Mouse (Mus musculus) liver (tissue): ENCODE results near the gene Arxes2.
"Not testable (repeated sequence)": the region's sequence is repeated elsewhere in the genome, so short reads cannot be mapped to it uniquely, and the experiment has no call there.

Experiments
- DNase-seq: peaks from one replicate; pipeline ENCODE4 v3.0.0-alpha.2; 2020; ENCODE audit warnings: mixed read lengths

Gene Arxes2

DNA sequence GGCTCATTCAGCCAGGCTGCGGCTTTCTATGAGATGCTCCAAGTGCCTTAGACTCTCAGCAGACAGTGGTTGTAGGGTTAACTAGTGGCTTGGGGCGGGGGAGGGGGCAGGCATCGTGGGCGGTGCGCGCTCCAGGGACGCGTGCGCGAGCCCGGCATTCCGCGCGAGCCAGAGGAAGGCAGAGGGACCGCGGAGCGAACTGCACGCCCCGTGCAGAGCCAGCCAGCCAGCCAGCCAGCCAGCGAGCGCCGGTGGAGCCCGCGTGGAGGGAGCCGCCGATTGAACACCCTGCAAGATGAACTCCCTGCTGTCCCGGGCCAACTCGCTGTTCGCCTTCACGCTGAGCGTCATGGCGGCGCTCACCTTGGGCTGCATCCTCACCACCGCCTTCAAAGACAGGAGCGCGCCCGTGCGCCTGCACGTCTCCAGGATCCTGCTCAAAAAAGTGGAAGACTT, at the start of gene Arxes2:
Arxes2 (plus strand) TSS at position 161 of the 456 bp plus-strand sequence.
- not testable (repeated sequence) for DNase-seq

DNA sequence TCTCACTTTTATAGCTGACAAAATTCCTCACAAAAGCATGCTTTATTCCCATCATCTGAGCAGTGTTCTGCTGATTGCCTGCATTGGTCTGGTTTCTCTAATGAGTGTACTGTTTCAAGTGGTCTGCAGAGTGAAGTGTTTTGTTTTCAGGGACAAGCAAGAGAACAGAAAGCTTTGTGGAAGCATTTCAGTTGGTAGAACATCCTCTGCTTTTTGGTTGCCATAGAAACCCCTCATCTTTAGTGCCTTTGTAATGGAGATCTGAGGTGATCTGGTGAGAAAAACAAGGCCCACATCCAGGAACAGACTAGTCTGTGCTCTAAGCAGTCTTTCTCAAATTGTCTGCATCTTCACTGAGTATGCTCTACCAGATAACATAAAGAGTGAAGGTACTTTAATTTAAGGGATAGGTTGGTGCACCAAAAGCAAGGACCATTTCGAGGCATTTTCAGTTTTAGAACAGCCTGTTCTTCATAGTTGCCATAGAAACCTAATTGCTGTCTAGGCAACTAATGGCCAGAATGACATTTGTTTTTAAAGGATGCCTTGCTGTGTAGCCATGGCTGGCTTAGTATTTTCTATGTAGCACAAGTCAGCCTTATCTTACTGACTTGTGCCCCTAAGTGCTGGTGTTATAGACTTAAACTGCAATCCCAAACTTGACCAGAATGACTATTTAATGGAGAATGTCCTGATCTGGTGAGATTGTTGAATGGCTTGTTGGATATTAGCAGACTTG, 44.8 kb upstream of the Arxes2 start:
- no peak for DNase-seq

DNA sequence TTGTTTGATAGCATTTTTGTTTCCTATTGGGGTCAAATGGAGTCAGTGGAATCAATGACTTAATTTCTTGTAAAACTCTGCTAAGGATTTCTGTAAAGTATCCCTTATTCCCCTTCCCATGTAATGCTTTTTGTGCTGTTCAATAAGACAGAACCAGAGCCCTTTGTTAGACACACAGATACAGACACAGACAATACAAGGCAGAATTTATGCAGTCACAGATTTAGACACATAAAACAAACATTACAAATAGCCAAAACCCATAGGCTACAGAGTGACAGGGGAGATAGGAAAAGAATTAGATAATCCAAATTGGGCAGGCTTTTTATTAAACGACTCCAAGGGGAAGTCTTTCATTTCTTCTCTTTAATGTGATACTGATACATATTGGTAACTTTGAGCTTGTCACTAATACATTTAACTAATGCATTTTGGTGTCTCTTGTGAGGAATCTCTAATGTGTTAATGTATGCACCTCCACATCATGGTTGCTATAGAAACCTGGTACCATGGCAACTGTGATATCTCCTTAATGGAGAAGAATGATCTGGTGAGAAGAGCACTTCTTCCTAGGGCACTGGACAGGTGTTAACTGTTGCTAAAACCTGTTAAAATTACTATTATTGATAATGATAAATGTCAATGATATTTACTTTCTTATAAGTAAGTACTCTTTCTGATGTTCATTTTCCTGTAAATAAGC, 36.5 kb upstream of the Arxes2 start:
- DNase-seq = no peak

DNA sequence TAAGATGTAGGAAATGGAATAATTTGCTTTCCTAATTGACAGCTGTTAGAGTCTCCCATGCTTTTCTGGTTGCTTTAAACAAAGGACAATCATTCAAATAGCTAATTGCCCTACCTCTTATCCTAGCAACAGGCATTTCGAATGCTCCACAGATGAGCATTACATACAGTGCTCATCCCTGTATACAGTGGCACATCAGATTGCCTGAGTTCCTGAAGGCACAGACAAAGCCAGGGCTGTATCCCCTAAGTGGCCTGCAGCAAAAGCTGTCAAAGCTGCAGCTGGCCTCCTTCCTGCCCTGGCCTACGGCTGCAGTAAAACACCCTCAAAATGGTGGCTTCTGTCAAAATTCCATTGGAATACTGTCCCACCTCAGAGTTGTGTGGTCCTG, 35.9 kb upstream of the Arxes2 start:
- DNase-seq = no peak

DNA sequence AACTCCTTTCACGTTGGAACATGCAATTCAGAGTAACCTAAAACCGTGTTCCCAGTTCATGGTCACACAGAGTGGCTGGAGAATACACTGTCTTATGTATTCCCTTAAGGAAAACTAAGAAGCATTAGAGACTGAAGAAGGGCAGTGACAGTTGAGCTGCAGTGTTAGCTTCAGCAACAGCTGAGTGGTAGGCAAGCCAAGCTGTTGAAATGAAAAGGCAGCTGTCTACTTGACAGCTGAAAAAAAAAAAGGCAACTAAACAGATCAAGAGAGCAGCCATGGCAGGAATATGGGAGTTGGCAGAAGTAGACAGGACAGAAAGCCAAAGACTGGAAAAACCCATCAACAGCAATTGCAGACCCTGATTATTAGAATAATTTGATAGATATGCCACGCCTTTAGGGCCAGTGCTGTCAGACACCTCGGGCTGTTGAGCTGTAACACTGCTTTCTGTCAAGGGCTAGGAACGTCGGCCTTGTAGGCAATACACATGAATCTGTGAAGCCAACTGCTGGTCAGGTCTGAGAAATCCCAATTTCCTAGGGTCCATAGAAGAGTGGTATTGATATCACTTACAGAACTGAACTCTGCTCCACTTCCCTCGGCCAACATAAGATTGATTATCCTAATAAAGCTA, 34.9 kb upstream of the Arxes2 start:
- DNase-seq = no peak

DNA sequence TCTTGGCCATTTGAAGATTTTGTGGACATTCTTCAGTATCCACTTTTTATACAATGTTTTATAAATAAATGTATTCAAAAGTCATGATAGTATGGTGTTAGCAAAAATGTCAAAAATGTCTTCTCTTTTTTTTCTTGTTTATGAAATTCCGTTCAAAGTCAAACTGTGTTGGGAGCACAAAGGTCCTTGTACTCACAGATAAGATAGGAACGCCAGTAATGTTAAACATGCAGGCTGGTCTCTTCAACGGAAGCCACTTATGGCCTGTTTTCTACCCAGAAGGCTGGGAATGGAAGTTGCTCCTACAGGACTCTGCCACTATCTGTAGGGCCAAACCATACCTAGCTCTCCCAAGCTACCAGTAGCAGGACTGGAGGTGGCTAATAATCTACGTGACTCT, 34.1 kb upstream of the Arxes2 start:
- DNase-seq = no peak

DNA sequence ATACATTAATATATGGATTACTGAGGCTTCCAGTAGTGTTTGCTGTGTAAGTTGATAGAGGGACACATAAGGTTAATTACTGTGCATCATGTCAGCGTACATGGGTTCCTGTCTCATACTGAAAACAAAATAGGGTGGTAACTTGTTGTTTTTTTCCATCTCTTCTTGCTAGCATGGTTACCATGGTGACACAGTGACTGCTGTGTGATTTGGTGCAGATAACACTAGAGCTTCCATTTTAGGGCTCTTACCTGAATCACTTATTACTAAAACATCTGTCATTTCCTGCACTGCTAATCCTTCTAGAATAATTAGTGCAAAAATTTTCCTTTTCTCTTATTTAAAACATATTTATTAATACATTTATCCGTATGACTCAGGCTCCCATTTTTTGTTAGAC, 31.3 kb upstream of the Arxes2 start:
- DNase-seq = no peak

DNA sequence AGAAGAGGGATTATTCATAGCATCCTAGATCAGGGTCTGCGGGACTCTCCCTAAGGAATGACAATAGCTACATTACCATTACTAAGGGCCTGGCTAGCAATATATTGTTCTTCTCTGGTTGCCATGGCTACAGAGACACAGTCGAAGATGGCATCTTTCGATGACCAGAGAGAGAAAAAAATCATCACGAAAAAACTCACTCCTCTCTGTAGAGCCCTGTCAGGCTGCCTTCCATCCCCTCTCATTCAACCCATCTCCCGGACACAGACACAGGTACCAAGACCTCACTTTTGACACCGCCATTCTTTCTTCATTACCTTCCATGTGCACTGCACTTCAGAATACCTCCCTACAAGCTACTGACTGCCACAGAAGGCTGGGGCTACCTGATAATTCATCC, 30.5 kb upstream of the Arxes2 start:
- no peak for DNase-seq

DNA sequence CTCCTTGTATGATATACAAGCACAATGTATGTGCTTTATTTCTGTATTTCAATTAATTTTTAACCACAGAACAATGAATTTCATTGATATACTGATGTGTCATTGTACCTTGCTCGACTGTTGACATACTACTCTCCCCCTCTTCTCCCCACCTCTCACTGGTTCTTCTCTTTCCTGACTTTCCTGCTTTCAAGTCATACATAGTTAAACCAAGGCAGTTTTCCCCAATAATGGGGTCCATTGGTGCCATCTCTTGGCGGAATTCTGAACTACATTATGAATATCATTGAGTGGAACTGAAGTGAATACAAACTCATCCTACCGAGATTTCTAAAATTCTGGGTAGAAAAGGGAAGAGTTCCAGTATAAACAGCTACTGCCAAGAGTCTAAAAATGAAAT, 30.0 kb upstream of the Arxes2 start:
- no peak for DNase-seq

DNA sequence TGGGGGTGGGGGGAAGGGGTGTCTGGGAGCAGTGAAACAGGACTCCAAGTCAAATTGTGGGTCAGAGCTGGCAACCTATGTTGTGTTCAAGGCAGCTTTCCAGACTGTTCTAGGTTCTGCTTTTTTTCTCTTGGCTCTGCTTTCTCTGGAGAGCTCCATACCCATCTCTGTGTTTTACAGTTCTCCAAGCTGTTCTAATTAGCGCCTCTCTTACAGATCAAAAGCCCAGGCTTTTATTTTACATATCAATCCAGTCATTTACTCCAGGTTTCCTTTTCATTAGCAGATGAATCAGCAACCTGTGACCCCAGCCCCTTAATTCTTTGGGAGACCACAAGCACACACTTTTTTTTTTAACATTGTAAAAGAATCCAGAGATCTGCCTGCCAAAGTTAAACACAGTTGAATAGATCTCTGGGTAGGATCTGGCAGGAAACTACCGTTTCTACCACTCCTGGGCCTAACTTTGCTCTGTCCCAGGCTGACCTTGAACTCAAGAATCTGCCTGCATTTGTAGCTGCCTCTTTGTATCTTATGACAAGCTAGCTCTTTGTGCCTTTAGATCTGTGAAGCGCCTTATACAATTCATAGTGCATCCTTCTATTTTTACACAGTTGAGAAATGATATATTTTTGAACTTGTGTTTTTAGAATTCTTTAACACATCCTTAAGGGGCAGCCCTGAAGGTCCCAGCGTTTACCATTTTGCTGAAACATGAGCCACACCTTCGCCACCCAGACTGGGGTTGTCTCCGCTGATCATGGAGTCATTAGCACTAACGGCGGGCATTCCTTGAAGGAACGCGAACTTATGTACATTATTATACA, 19.8 kb upstream of the Arxes2 start:
- DNase-seq = no peak

DNA sequence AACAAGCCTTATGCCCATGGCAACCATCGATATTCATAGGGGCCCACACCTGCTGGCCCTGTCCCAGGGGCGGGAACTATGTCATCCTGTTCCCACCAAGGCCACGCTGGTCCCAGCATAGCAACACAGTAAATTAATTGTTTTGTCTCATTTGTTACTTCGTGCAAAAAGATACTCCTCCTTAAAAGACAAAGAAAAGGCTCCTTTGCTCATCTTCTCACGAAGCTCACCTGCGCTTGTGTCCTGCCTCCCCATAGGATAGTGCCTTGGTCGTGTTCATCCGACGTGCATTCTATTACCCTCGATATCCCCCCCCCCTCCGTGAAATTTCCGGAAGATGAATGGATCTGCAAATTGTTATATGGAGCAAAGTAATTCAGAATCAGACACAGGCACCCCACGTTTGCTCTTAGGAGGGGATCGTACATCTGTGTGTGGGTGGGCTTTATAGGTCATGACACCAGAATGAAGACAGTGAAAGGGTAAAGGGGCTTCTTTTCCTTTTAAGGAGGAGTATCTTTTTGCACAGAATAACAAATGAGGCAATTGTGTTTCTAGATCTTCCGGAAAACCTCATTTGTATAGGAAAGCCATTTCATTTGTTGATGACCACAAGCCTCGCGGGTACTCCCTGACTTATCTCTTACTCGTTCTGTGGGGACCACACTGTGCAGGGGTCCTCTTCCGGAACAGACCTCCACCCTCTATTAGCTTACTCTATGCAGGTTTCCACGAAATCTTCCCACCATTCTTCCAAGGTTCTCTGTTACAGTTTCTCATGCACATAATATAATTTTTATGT, 19.0 kb upstream of the Arxes2 start:
- no peak for DNase-seq

DNA sequence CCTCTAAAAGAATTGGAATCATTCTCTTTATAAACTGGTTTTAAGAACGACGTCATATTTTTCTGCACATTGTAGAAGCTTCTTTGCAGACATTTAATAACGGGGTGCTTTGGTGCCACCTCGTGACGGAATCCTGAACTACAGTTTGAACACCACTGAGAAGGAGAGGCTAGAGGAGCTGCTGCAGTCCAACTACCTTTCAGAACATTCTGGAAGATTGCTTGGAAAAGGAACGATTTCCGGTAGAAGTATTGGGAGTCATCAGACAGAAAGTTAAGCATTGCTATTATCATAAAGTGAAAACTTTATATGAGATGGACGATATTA, 18.4 kb upstream of the Arxes2 start:
- DNase-seq = peak; percentile 57

DNA sequence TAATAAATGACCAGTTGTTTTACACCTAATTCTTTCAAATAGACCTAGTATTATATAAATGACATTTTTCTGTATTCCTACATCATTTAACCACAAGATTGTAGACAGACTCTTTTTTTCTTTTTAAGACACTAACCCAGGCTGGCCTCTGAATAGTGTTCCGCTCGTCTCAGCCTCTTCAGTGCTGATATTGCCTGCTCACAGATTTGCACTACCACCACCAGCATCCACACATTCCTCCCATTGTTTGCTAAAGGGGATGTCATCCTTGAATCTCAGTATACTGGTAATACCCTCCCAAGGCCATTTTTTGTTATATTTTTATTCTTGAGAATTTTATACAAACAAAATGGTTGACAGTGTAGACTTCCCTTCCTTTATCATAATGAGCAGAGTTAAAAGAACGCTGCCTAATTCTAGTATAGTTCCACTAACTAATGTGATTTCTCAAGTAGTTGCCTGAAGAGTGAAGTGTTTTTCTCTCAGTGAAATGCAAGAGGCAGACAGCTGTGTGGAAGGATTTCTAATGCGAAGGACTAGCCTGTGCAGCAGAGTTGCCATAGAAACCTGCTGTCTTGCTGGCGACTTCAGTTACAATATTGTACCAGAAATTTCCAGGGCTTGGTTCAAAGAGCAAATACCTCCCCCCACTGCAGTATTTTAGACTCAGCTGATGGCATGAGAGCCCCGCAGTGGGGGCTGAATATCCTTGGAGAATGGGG, 8.9 kb upstream of the Arxes2 start:
- no peak for DNase-seq

DNA sequence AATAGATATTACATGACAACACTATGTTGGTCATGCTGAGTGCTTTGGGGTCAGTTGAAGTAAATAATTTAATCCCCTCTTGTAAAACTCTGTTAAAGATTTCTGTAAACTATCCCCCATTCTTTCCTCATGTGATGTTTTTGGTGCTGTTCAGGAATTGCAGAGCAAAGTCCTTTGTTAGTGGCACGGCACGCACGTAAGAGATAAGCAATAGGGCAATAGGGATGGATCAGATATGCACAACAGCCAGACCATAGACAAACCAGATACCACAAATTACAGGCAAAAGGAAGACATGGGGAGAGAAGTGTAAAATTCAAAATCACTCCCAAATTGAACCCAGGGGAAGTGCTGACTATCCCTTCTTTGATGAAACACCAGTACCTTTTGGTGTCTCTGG, 7.4 kb upstream of the Arxes2 start:
- no peak for DNase-seq

DNA sequence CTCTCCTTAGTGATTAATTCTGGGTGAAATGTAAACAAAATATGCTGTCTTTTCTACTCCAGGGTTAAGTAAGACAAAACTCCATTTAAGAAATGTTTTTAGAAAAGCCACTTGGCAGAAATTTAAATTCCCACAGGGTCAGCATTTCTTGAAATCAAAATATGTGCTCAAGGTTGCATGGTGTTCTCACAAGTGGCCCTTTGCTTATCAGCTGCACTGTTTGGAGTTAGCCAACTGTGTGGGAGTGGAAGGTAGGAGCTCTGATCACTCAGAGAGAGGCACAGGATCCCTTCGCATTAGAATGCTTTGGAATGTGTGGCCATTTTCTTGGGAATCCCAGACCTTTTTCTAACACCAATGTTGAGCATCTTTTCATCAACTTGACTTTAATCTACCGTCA, 3.0 kb upstream of the Arxes2 start:
- DNase-seq = no peak

DNA sequence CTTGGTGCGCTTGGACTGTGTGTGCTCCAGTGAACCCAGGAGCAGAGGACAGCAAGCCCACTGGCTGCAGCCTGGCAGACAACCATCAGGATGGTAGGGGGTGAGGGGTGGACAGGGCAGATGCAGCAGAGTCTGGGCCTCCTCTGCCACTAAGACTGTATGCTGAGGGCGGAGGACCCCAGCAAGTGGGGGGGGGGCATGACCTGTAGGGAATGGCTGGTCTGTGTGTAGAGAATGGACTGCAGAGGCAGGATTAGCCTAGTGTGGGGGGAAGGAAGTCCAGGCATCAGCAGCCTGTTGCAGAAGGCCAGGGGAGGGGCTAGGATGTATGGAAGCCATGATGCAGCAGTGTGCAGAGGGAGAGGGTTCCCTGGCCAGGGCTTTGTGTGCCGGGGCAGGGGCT, 431 bp upstream of the Arxes2 start:
- DNase-seq = not testable (repeated sequence)

DNA sequence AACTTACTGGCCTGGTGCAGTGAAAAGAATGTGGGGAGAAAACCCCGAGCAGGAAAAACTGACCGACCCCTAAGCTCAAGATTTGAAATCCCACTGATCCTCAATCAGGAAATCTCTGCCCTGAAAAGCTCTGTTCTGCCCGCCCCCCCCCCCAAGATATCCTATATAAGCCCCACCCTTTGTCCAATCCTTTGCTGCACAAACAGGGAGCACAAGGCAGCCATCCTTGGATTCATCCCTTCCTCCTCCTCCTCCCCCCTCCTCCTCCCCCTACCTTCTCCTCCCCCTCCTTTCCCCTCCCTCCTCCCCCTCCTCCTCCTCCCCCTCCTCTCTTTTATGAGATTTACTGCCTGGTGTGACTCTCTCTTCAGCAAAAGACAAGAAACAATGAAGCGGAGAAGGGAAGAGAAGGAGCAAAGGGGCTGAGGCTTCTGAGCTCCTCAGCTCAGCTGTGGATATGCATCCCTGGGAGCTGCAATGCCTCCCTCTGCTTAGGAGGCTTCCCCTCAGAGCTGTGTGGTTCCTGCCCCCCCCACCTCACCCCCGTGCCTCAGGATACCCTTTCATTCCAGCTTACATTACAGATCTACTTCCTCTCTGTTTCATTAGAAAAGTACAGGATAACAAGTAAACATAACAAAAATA, 13.7 kb downstream of the Arxes2 start:
- DNase-seq = no peak

DNA sequence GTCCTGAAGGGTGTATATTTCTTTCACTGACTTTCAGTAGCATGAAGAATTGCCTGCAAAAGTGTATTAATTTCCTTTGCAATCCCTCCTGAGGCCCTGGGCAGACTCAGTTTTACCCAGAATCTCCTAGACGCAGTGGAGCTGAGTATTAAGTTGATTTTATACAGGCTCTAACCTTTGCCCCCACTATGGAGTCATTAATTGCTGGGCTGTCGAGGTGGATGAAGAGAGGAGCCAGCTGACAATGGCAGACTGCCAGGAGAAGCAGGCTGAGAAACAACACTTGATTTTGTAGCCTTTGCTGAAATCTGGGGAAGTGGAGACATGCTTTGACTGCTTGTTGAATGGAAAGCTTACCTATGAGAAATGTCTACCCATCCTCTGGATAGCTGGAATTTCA, 20.8 kb downstream of the Arxes2 start:
- peak; percentile 6 for DNase-seq

DNA sequence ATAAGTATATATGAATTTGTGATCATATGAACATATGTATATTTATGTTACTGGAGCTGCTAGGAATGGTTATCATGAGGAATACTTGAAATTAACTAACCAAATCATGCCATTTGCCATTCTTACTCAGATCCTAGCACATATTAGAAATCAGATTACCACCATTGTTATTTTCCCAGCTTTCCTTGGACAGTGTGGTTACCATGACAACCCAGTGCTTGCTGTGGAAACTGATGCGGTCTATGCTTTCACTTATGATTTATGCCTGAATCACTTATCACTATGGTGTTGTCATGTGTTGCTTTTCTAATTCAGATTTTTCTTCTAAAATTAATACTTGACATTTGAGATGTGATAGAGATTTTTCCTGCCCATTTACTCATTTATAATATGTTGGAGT, 36.7 kb downstream of the Arxes2 start:
- DNase-seq = no peak

DNA sequence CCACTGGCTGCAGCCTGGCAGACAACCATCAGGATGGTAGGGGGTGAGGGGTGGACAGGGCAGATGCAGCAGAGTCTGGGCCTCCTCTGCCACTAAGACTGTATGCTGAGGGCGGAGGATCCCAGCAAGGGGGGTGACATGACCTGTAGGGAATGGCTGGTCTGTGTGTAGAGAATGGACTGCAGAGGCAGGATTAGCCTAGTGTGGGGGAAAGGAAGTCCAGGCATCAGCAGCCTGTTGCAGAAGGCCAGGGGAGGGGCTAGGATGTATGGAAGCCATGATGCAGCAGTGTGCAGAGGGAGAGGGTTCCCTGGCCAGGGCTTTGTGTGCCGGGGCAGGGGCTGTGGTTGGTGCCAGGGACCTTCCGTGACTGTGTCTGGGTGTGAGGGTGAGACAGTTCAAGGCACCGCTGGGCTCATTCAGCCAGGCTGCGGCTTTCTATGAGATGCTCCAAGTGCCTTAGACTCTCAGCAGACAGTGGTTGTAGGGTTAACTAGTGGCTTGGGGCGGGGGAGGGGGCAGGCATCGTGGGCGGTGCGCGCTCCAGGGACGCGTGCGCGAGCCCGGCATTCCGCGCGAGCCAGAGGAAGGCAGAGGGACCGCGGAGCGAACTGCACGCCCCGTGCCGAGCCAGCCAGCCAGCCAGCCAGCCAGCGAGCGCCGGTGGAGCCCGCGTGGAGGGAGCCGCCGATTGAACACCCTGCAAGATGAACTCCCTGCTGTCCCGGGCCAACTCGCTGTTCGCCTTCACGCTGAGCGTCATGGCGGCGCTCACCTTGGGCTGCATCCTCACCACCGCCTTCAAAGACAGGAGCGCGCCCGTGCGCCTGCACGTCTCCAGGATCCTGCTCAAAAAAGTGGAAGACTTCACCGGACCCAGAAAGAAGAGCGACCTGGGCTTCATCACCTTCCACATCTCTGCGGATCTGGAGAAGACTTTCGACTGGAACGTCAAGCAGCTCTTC, 39.5 kb downstream of the Arxes2 start, which contains the start of gene Arxes1:
Arxes1 (plus strand) TSS at position 569 of the 965 bp plus-strand sequence.
- not testable (repeated sequence) for DNase-seq
